In genomic region chr19:12445014-12445413, GRCm38 (mm10) we compare ENCODE assay signal across 33 mouse cellular contexts. TPM values are rescaled to one million over a fixed set of nuclear protein-coding genes. Genes with fewer than 3 reads are reported as not detected.
DNase-seq lines count a peak whose midpoint lies in the region; ATAC-seq and TF ChIP-seq lines count a peak whose summit lies in the region.
"Had no signal": no experiment of that assay in that cellular context is flagged by ENCODE, and none has a peak within 500 bp of the region (broad histone marks: within the 10 kb centered on the region; RNA-seq: fewer than 3 reads in every experiment).

No protein-coding gene starts in this region.

- no peak for TF ChIP-seq POLR2A in liver, adult 2 months (IDR thresholded peaks at IDR 0.05; ENCODE audit: extremely low read depth, insufficient read depth, low read length)
- TF ChIP-seq POLR2A in bone marrow macrophage, adult 2 months (IDR thresholded peaks at IDR 0.05; ENCODE audit: borderline replicate concordance, low read depth, low read length) = no peak

- H3K9ac ChIP-seq in liver, adult 2 months (ENCODE audit: low read depth, low read length) = no peak overlapping the region
- H3K9ac ChIP-seq in liver, embryonic 12.5 days = no peak overlapping the region
- H3K9ac ChIP-seq: heart, embryonic 13.5 days; hindbrain, embryonic 12.5 days; limb, embryonic 12.5 days; liver, embryonic 15.5 days; neural tube, embryonic 13.5 days; stomach, embryonic 15.5 days had no signal

- H3K27ac ChIP-seq in liver, adult 2 months (replicated peaks; ENCODE audit: insufficient read depth, low read depth, low read length) = no peak overlapping the region
- H3K27ac ChIP-seq in liver, embryonic 12.5 days = no peak overlapping the region
- peak overlapping the region; percentile 60 for H3K27ac ChIP-seq in bone marrow macrophage, adult 2 months (ENCODE audit: insufficient read depth, low read depth, low read length)
- H3K27ac ChIP-seq in midbrain, embryonic 10.5 days (replicated peaks) = no peak overlapping the region
- H3K27ac ChIP-seq: embryonic facial prominence, embryonic 10.5 days; heart, embryonic 13.5 days; hindbrain, embryonic 12.5 days; limb, embryonic 12.5 days; liver, embryonic 15.5 days; neural tube, embryonic 13.5 days; stomach, embryonic 15.5 days had no signal

- H3K9me3 ChIP-seq in liver, embryonic 12.5 days (replicated peaks) = no peaks in the 10 kb centered on the region
- H3K9me3 ChIP-seq in midbrain, embryonic 10.5 days (replicated peaks) = no peaks in the 10 kb centered on the region
- H3K9me3 ChIP-seq: embryonic facial prominence, embryonic 10.5 days; heart, embryonic 13.5 days; hindbrain, embryonic 12.5 days; limb, embryonic 12.5 days; liver, embryonic 15.5 days; neural tube, embryonic 13.5 days; stomach, embryonic 15.5 days had no signal

- H3K27me3 ChIP-seq in liver, adult 2 months (ENCODE audit: control insufficient read depth, insufficient read depth, low read length) = no peaks in the 10 kb centered on the region
- H3K27me3 ChIP-seq in liver, embryonic 12.5 days (replicated peaks) = no peaks in the 10 kb centered on the region
- H3K27me3 ChIP-seq in midbrain, embryonic 10.5 days (ENCODE audit: low read depth, poor library complexity, severe bottlenecking) = no peaks in the 10 kb centered on the region
- H3K27me3 ChIP-seq: heart, embryonic 13.5 days; hindbrain, embryonic 12.5 days; limb, embryonic 12.5 days; liver, embryonic 15.5 days; neural tube, embryonic 13.5 days; stomach, embryonic 15.5 days had no signal

- no peak overlapping the region for H3K4me2 ChIP-seq in liver, embryonic 12.5 days
- H3K4me2 ChIP-seq: heart, embryonic 13.5 days; hindbrain, embryonic 12.5 days; limb, embryonic 12.5 days; liver, embryonic 15.5 days; neural tube, embryonic 13.5 days; stomach, embryonic 15.5 days had no signal

- DNase-seq in liver, adult 2 months (ENCODE audit: extremely low read depth, low read depth, low spot score) = peak; percentile 94
- DNase-seq in 416B (ENCODE audit: low read depth) = peak; percentile 60
- no peak for DNase-seq in spleen, postnatal 14 days (ENCODE audit: low spot score in 2 of 2)
- no peak for DNase-seq in layer of hippocampus, postnatal 36 days
- no peak for DNase-seq in midbrain, embryonic 10.5 days (ENCODE audit: low spot score)
- DNase-seq: adrenal gland, postnatal 10 days; B cell, adult 2 months; cerebellum, adult 9-11 months; heart, postnatal 14 days; kidney, postnatal 25 days; midbrain, embryonic 14.5 days; right cerebral cortex, postnatal 4 days; thymus, adult 18-20 months; thymus, postnatal 36 days had no signal

- peaks cover 13% of the 10 kb centered on the region for H3K4me1 ChIP-seq in liver, adult 2 months (ENCODE audit: control insufficient read depth, insufficient read depth, low read length)
- H3K4me1 ChIP-seq in liver, embryonic 12.5 days = no peaks in the 10 kb centered on the region
- H3K4me1 ChIP-seq in bone marrow macrophage, adult 2 months (ENCODE audit: control insufficient read depth, insufficient read depth, low read length) = peaks cover 32% of the 10 kb centered on the region
- 0 out of 2 replicates have a peak, but pooled peaks cover 4% of the 10 kb centered on the region for H3K4me1 ChIP-seq in midbrain, embryonic 10.5 days
- H3K4me1 ChIP-seq: embryonic facial prominence, embryonic 10.5 days; heart, embryonic 13.5 days; hindbrain, embryonic 12.5 days; limb, embryonic 12.5 days; liver, embryonic 15.5 days; neural tube, embryonic 13.5 days; stomach, embryonic 15.5 days had no signal

- no peaks in the 10 kb centered on the region for H3K36me3 ChIP-seq in liver, adult 2 months (ENCODE audit: control insufficient read depth, insufficient read depth, low read length)
- H3K36me3 ChIP-seq in liver, embryonic 12.5 days = no peaks in the 10 kb centered on the region
- H3K36me3 ChIP-seq in midbrain, embryonic 10.5 days = no peaks in the 10 kb centered on the region
- H3K36me3 ChIP-seq: embryonic facial prominence, embryonic 10.5 days; heart, embryonic 13.5 days; hindbrain, embryonic 12.5 days; limb, embryonic 12.5 days; liver, embryonic 15.5 days; neural tube, embryonic 13.5 days; stomach, embryonic 15.5 days had no signal

- no peaks in the 10 kb centered on the region for H3K79me2 ChIP-seq in liver, adult 2 months (ENCODE audit: control insufficient read depth, insufficient read depth, low read length)

- no peak for ATAC-seq in liver, embryonic 12.5 days
- ATAC-seq in megakaryocyte, adult 5-6 weeks (ENCODE audit: poor library complexity, severe bottlenecking) = peak; percentile 73
- ATAC-seq: intestine, postnatal 0 days had no signal

- WGBS in liver, adult 2 months = 5% methylated on average over 3 of the region's 3 CpGs
- 39% methylated on average over 3 of the region's 3 CpGs for whole genome bisulfite sequencing in liver, embryonic 12.5 days (ENCODE audit: insufficient replicate concordance)
- WGBS in midbrain, embryonic 10.5 days = 86% methylated on average over 3 of the region's 3 CpGs

- TF ChIP-seq CTCF in liver, adult 2 months (IDR thresholded peaks at IDR 0.05; ENCODE audit: low read depth, low read length) = no peak
- TF ChIP-seq CTCF in bone marrow macrophage, adult 2 months (IDR thresholded peaks at IDR 0.05; ENCODE audit: low read depth, low read length) = no peak

- H3K4me3 ChIP-seq in liver, adult 2 months (ENCODE audit: insufficient read depth, low read depth, low read length) = no peak overlapping the region
- H3K4me3 ChIP-seq in liver, embryonic 12.5 days = no peak overlapping the region
- no peak overlapping the region for H3K4me3 ChIP-seq in bone marrow macrophage, adult 2 months (ENCODE audit: insufficient read depth, low read length)
- no peak overlapping the region for H3K4me3 ChIP-seq in midbrain, embryonic 10.5 days
- H3K4me3 ChIP-seq: embryonic facial prominence, embryonic 10.5 days; heart, embryonic 13.5 days; hindbrain, embryonic 12.5 days; limb, embryonic 12.5 days; liver, embryonic 15.5 days; neural tube, embryonic 13.5 days; stomach, embryonic 15.5 days had no signal

RNA-seq across cellular contexts. Expression of gene Mpeg1, which starts 15.6 kb away (rescaled TPM):
- 27.1 and 30.9 TPM in 2 replicates for total RNA-seq in liver, adult 2 months (2014; rRNA removed)
- polyA plus RNA-seq in liver, adult 2 months (2012; rRNA removed) = 6.1 and 7.4 TPM in 2 replicates
- 0.63 and 0.76 TPM in 2 replicates for polyA plus RNA-seq in liver, embryonic 12.5 days (2016; fragmentation: Nextera tagmentation; extraction: Ambion mirVana)
- polyA plus RNA-seq in bone marrow macrophage, adult 2 months (2012; ENCODE audit: insufficient read depth, insufficient read length, missing spikeins) = 2,155 and 2,361 TPM in 2 replicates
- total RNA-seq in megakaryocyte, adult 5-6 weeks (2015) = 1,084 and 1,137 TPM in 2 replicates
- total RNA-seq in megakaryocyte, adult 5-6 weeks (2017) = 543 and 663 TPM in 2 replicates
- 1 to 10 TPM; 6.7 to 7.4 TPM for total RNA-seq in layer of hippocampus, postnatal 36 days (2021)
- polyA plus RNA-seq in midbrain, embryonic 10.5 days (2016; fragmentation: Nextera tagmentation; extraction: Ambion mirVana) = 0.19 and 0.40 TPM in 2 replicates
- total RNA-seq: MEL had no signal

RNA-seq across cellular contexts. Expression of gene Pfpl, which starts 17.3 kb away (rescaled TPM):
- total RNA-seq in liver, adult 2 months (2014; rRNA removed) = not detected in 2 replicates
- polyA plus RNA-seq in liver, adult 2 months (2012; rRNA removed) = not detected in 2 replicates
- not detected in 2 replicates for polyA plus RNA-seq in liver, embryonic 12.5 days (2016; fragmentation: Nextera tagmentation; extraction: Ambion mirVana)
- polyA plus RNA-seq in bone marrow macrophage, adult 2 months (2012; ENCODE audit: insufficient read depth, insufficient read length, missing spikeins) = not detected in 2 replicates
- total RNA-seq in megakaryocyte, adult 5-6 weeks (2015) = not detected in 2 replicates
- not detected in 2 replicates for total RNA-seq in megakaryocyte, adult 5-6 weeks (2017)
- not detected for total RNA-seq in layer of hippocampus, postnatal 36 days (2021)
- polyA plus RNA-seq in midbrain, embryonic 10.5 days (2016; fragmentation: Nextera tagmentation; extraction: Ambion mirVana) = not detected in 2 replicates
- total RNA-seq: adrenal gland, postnatal 10 days; gastrocnemius, postnatal 4 days; heart, postnatal 14 days; layer of hippocampus, adult 8-10 months; left cerebral cortex, postnatal 14 days; MEL had no signal
- polyA plus RNA-seq: brain, embryonic 14.5 days; cortical plate, adult 2 months; embryonic facial prominence, embryonic 10.5 days; forebrain, embryonic 11.5 days; heart, embryonic 13.5 days; hindbrain, embryonic 12.5 days; intestine, postnatal 0 days; kidney, embryonic 14.5 days; limb, embryonic 12.5 days; liver, embryonic 15.5 days; midbrain, embryonic 14.5 days; stomach, embryonic 15.5 days had no signal

RNA-seq across cellular contexts. Expression of gene Olfr1441, which starts 27.8 kb away (rescaled TPM):
- total RNA-seq in liver, adult 2 months (2014; rRNA removed) = not detected in 2 replicates
- polyA plus RNA-seq in liver, adult 2 months (2012; rRNA removed) = not detected in 2 replicates
- polyA plus RNA-seq in liver, embryonic 12.5 days (2016; fragmentation: Nextera tagmentation; extraction: Ambion mirVana) = not detected in 2 replicates
- not detected in 2 replicates for polyA plus RNA-seq in bone marrow macrophage, adult 2 months (2012; ENCODE audit: insufficient read depth, insufficient read length, missing spikeins)
- total RNA-seq in megakaryocyte, adult 5-6 weeks (2015) = not detected in 2 replicates
- not detected in 2 replicates for total RNA-seq in megakaryocyte, adult 5-6 weeks (2017)
- total RNA-seq in layer of hippocampus, postnatal 36 days (2021) = not detected
- polyA plus RNA-seq in midbrain, embryonic 10.5 days (2016; fragmentation: Nextera tagmentation; extraction: Ambion mirVana) = not detected in 2 replicates
- total RNA-seq: adrenal gland, postnatal 10 days; gastrocnemius, postnatal 4 days; heart, postnatal 14 days; layer of hippocampus, adult 8-10 months; left cerebral cortex, postnatal 14 days; MEL had no signal
- polyA plus RNA-seq: brain, embryonic 14.5 days; cortical plate, adult 2 months; embryonic facial prominence, embryonic 10.5 days; forebrain, embryonic 11.5 days; heart, embryonic 13.5 days; hindbrain, embryonic 12.5 days; intestine, postnatal 0 days; kidney, embryonic 14.5 days; limb, embryonic 12.5 days; liver, embryonic 15.5 days; midbrain, embryonic 14.5 days; neural tube, embryonic 13.5 days; stomach, embryonic 15.5 days had no signal

RNA-seq across cellular contexts. Expression of gene Dtx4, which starts 56.2 kb away (rescaled TPM):
- total RNA-seq in liver, adult 2 months (2014; rRNA removed) = 1.8 and 3.8 TPM in 2 replicates
- polyA plus RNA-seq in liver, adult 2 months (2012; rRNA removed) = 6.5 and 7.2 TPM in 2 replicates
- polyA plus RNA-seq in liver, embryonic 12.5 days (2016; fragmentation: Nextera tagmentation; extraction: Ambion mirVana) = 2.7 and 2.9 TPM in 2 replicates
- 18.5 and 19.3 TPM in 2 replicates for polyA plus RNA-seq in bone marrow macrophage, adult 2 months (2012; ENCODE audit: insufficient read depth, insufficient read length, missing spikeins)
- 7.3 and 9.9 TPM in 2 replicates for total RNA-seq in megakaryocyte, adult 5-6 weeks (2015)
- total RNA-seq in megakaryocyte, adult 5-6 weeks (2017) = 8.3 and 9.0 TPM in 2 replicates
- 10 to 100 TPM; 33.6 to 36.6 TPM for total RNA-seq in layer of hippocampus, postnatal 36 days (2021)
- 54.9 and 59.2 TPM in 2 replicates for polyA plus RNA-seq in midbrain, embryonic 10.5 days (2016; fragmentation: Nextera tagmentation; extraction: Ambion mirVana)

RNA-seq across cellular contexts. Expression of gene Olfr1440, which starts 57.9 kb away (rescaled TPM):
- total RNA-seq in liver, adult 2 months (2014; rRNA removed) = not detected in 2 replicates
- polyA plus RNA-seq in liver, adult 2 months (2012; rRNA removed) = not detected in 2 replicates
- not detected in 2 replicates for polyA plus RNA-seq in liver, embryonic 12.5 days (2016; fragmentation: Nextera tagmentation; extraction: Ambion mirVana)
- polyA plus RNA-seq in bone marrow macrophage, adult 2 months (2012; ENCODE audit: insufficient read depth, insufficient read length, missing spikeins) = not detected in 2 replicates
- not detected in 2 replicates for total RNA-seq in megakaryocyte, adult 5-6 weeks (2015)
- not detected in 2 replicates for total RNA-seq in megakaryocyte, adult 5-6 weeks (2017)
- total RNA-seq in layer of hippocampus, postnatal 36 days (2021) = not detected
- not detected in 2 replicates for polyA plus RNA-seq in midbrain, embryonic 10.5 days (2016; fragmentation: Nextera tagmentation; extraction: Ambion mirVana)
- total RNA-seq: adrenal gland, postnatal 10 days; gastrocnemius, postnatal 4 days; heart, postnatal 14 days; layer of hippocampus, adult 8-10 months; left cerebral cortex, postnatal 14 days; MEL had no signal
- polyA plus RNA-seq: brain, embryonic 14.5 days; cortical plate, adult 2 months; embryonic facial prominence, embryonic 10.5 days; forebrain, embryonic 11.5 days; heart, embryonic 13.5 days; hindbrain, embryonic 12.5 days; intestine, postnatal 0 days; kidney, embryonic 14.5 days; limb, embryonic 12.5 days; liver, embryonic 15.5 days; midbrain, embryonic 14.5 days; neural tube, embryonic 13.5 days; stomach, embryonic 15.5 days had no signal

Comparison
In these comparisons a context has a peak if more than half of its experiments do, and no peak if none do; other contexts are left out.
1. DNase-seq: peak in liver, adult 2 months (single experiment) and 416B (single experiment); none in spleen, postnatal 14 days (0 of 2), layer of hippocampus, postnatal 36 days (0 of 2) and midbrain, embryonic 10.5 days (single experiment).
2. RNA of gene Mpeg1, which starts 15.6 kb away (polyA plus RNA-seq): 2,155 to 2,361 TPM in bone marrow macrophage, adult 2 months; 6.1 to 7.4 TPM in liver, adult 2 months, 0.63 to 0.76 TPM in liver, embryonic 12.5 days and 0.19 to 0.40 TPM in midbrain, embryonic 10.5 days; every median in the first group is over 100 times any median in the second.